Mouse (Mus musculus) urinary bladder, postnatal 4 days (tissue): Measurements from ENCODE around the gene Olfr1423.
"Not testable (repeated sequence)": the region's sequence is repeated elsewhere in the genome, so short reads cannot be mapped to it uniquely, and the experiment has no call there.

Source experiments
- DNase-seq, 2 experiments: peaks; one replicate each; pipeline ENCODE4 v3.0.0; 2021 to 2022; ENCODE audit warnings: low spot score in 2 of 2

The Olfr1423 gene

GRCm38 (mm10) chr19:12041217-12041616 lies at the start of gene Olfr1423:
Olfr1423 (minus strand) TSS chr19:12041317.
- DNase-seq = no peak

GRCm38 (mm10) chr19:12077631-12078030 lies 36.5 kb upstream of the Olfr1423 start, which contains the start of gene Olfr1425:
Olfr1425 (minus strand) TSS chr19:12077731.
- not testable (repeated sequence) for DNase-seq

- not testable (repeated sequence) for DNase-seq
Observed at GRCm38 (mm10) chr19:12069546-12069945, 28.4 kb upstream of the Olfr1423 start.

- DNase-seq = not testable (repeated sequence)
Observed at GRCm38 (mm10) chr19:12067806-12068205, 26.7 kb upstream of the Olfr1423 start.

- not testable (repeated sequence) for DNase-seq
Observed at GRCm38 (mm10) chr19:12062582-12062981, 21.5 kb upstream of the Olfr1423 start, which contains the start of gene Olfr1424. Olfr1424 (minus strand) TSS chr19:12062682.

- no peak for DNase-seq
Observed at GRCm38 (mm10) chr19:12043163-12043562, 2.0 kb upstream of the Olfr1423 start.

- DNase-seq = no peak
Observed at GRCm38 (mm10) chr19:12037727-12038126, 3.4 kb downstream of the Olfr1423 start.

GRCm38 (mm10) chr19:12026606-12027005 lies 14.5 kb downstream of the Olfr1423 start:
- DNase-seq = no peak

- DNase-seq = no peak
Observed at GRCm38 (mm10) chr19:12025333-12025732, 15.8 kb downstream of the Olfr1423 start.

- no peak for DNase-seq
Observed at GRCm38 (mm10) chr19:12024149-12024548, 17.0 kb downstream of the Olfr1423 start.

- DNase-seq = no peak
Observed at GRCm38 (mm10) chr19:12016192-12016591, 24.9 kb downstream of the Olfr1423 start.

- no peak for DNase-seq
Observed at GRCm38 (mm10) chr19:12015708-12016107, 25.4 kb downstream of the Olfr1423 start.

GRCm38 (mm10) chr19:12013228-12013627 lies 27.9 kb downstream of the Olfr1423 start:
- peak in 1 of 2 experiments; percentile 46 for DNase-seq

- DNase-seq = no peak
Observed at GRCm38 (mm10) chr19:12012615-12013014, 28.5 kb downstream of the Olfr1423 start.

- peak; percentile 82 to 92 for DNase-seq
Observed at GRCm38 (mm10) chr19:12011560-12012556, 29.3 kb downstream of the Olfr1423 start.

- DNase-seq = peak in 1 of 2 experiments; percentile 42
Observed at GRCm38 (mm10) chr19:12010916-12011559, 30.1 kb downstream of the Olfr1423 start.

GRCm38 (mm10) chr19:12010281-12010771 lies 30.8 kb downstream of the Olfr1423 start:
- peak; percentile 51 to 71 for DNase-seq

GRCm38 (mm10) chr19:12009501-12010280 lies 31.4 kb downstream of the Olfr1423 start:
- peak in 1 of 2 experiments; percentile 34 for DNase-seq

GRCm38 (mm10) chr19:12008410-12009380 lies 32.4 kb downstream of the Olfr1423 start:
- DNase-seq = no peak
